In the genomic region with DNA sequence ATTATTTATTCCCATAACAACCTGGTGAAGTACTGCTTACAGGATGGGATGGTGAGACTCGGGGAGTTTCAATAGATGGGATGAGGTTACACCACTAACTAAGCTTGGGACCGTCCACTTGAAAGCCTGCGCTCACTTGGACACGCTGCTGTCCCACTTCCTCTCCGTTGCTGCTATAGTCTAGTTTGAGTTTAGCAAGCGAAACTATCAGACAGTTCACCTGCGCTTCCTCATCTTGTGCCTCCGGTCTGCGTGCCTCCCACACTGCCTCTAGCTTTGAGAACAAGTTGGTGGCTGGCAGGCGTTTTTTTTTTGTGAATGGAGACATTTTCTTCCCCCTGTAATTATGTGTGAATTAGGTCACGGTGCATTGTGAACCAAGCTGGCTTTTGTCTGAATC, we compare ENCODE assay signal across 19 mouse cellular contexts.
DNase-seq lines count a peak whose midpoint lies in the region; ATAC-seq lines count a peak whose summit lies in the region.
"Had no signal": no experiment of that assay in that cellular context is flagged by ENCODE, and none has a peak within 500 bp of the region (broad histone marks: within the 10 kb centered on the region; RNA-seq: fewer than 3 reads in every experiment).

No protein-coding gene starts in this region.

- H3K36me3 ChIP-seq in splenic B cell, adult 2 months (ENCODE audit: control insufficient read depth, insufficient read depth, low read length, poor library complexity, severe bottlenecking): no peaks in the 10 kb centered on the region
- no peaks in the 10 kb centered on the region for H3K36me3 ChIP-seq in liver, embryonic 12.5 days
- H3K36me3 ChIP-seq: embryonic facial prominence, embryonic 13.5 days; heart, embryonic 13.5 days; hindbrain, embryonic 15.5 days had no signal

- no peaks in the 10 kb centered on the region for H3K9me3 ChIP-seq in liver, embryonic 12.5 days (replicated peaks)
- H3K9me3 ChIP-seq: embryonic facial prominence, embryonic 13.5 days; forebrain, embryonic 13.5 days; heart, embryonic 13.5 days; hindbrain, embryonic 15.5 days had no signal

- H3K27me3 ChIP-seq in splenic B cell, adult 2 months (ENCODE audit: control insufficient read depth, insufficient read depth, low read length, poor library complexity, severe bottlenecking): no peaks in the 10 kb centered on the region
- H3K27me3 ChIP-seq in liver, embryonic 12.5 days (replicated peaks): no peaks in the 10 kb centered on the region
- H3K27me3 ChIP-seq: forebrain, embryonic 13.5 days; Patski had no signal

- 64% methylated on average over 11 of the region's 11 CpGs for whole genome bisulfite sequencing in liver, embryonic 12.5 days (ENCODE audit: insufficient replicate concordance)

- ATAC-seq in granulocyte monocyte progenitor cell, adult 5-6 weeks (replicated peaks; ENCODE audit: poor library complexity, severe bottlenecking): peak; percentile 65
- no peak for ATAC-seq in liver, embryonic 12.5 days
- ATAC-seq: activated CD4-positive, CD25-positive, alpha-beta regulatory T cell, adult 4 months; forebrain, embryonic 13.5 days; forebrain, postnatal 0 days; Patski had no signal

- H3K4me2 ChIP-seq in liver, embryonic 12.5 days: no peak overlapping the region
- H3K4me2 ChIP-seq: embryonic facial prominence, embryonic 13.5 days; forebrain, embryonic 13.5 days; heart, embryonic 13.5 days; hindbrain, embryonic 15.5 days had no signal

- H3K4me3 ChIP-seq in liver, embryonic 12.5 days: no peak overlapping the region
- H3K4me3 ChIP-seq: embryonic facial prominence, embryonic 13.5 days; forebrain, embryonic 13.5 days; heart, embryonic 13.5 days; hindbrain, embryonic 15.5 days had no signal

- H3K4me1 ChIP-seq in liver, embryonic 12.5 days: no peaks in the 10 kb centered on the region

- peak; percentile 68 for DNase-seq in A20 (ENCODE audit: low read depth, low spot score)
- DNase-seq in B cell, adult 2 months: peak; percentile 18 to 38
- DNase-seq in splenic B cell, adult 2 months (ENCODE audit: low read depth, low spot score): peak; percentile 54
- no peak for DNase-seq in cerebellum, adult 9-10 months
- DNase-seq: adrenal gland, postnatal 25 days; cerebellum, adult 11 months; cerebellum, adult 8-10 months; cerebellum, postnatal 25 days; forebrain, postnatal 0 days; gastrocnemius, postnatal 14 days; heart, postnatal 36 days had no signal

- H3K27ac ChIP-seq in liver, embryonic 12.5 days: no peak overlapping the region
- H3K27ac ChIP-seq: embryonic facial prominence, embryonic 13.5 days; forebrain, embryonic 13.5 days; heart, embryonic 13.5 days; hindbrain, embryonic 15.5 days had no signal

- H3K9ac ChIP-seq in liver, embryonic 12.5 days: no peak overlapping the region
- H3K9ac ChIP-seq: embryonic facial prominence, embryonic 13.5 days; forebrain, embryonic 13.5 days; forebrain, postnatal 0 days; heart, embryonic 13.5 days; hindbrain, embryonic 15.5 days had no signal
